Mouse (Mus musculus) gastrocnemius, postnatal 25 days (tissue): ENCODE measurements around the gene Gm10985. TPM values are rescaled to one million over a fixed set of nuclear protein-coding genes. Genes with fewer than 3 reads are reported as not detected.

ENCODE experiments used
- DNase-seq: peaks from one replicate; pipeline ENCODE4 v3.0.0; 2022
- long read RNA-seq, 2 experiments: library from polyadenylated mRNA; stranded (forward); transcript quantifications; one replicate each; pipeline ENCODE4 v2.0.0; 2021
- total RNA-seq, 2 experiments: library from RNA; stranded (reverse); gene quantifications; 1 replicate in 1 of 2; 2 replicates in 1 of 2; pipeline ENCODE4 v1.2.3; 2021

Gm10985 gene
- not detected for total RNA-seq
- long read RNA-seq, experiment 1, result 0 reads
- long read RNA-seq, experiment 2, result 0 reads

DNA sequence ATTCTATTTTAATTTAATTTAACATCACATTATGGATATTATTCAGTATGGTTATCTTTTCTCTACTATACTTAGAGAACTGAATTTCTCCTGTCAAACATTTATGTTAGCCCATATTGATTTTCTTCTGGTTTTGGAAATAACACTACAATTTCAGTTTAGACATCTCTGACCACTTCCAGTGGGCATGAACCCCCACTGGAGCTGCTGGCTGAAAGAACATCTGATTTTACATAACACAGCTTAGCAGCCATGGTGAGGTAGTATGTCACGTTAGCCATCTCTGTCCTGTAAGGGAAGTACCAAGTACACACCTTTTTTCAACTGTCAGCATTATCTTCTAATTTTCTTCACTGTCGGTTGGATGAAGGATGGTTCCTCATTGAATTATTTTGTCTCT is at the start of gene Gm10985:
Gene Gm10985, plus strand, starts transcription at position 301 of the 400 bp plus-strand sequence.
- no peak for DNase-seq

DNA sequence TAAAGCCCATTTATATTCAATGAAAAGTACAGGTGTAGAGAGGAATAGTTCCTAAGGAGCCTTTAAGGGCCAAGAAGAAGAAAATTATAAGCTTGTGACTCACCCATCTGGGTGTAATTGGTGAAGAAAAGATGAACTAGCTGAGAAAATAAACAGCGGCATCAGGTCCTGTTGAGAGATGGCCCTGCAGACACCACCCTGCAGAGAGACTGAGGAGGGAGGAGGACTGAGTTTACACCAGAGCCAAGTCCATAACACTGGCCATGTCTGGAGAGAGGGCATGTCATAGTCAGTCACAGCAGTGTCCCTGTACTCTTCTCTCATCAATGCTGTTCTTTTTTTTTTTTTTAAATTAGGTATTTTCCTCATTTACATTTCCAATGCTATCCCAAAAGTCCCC is 48.0 kb upstream of the Gm10985 start:
- DNase-seq, result no peak

DNA sequence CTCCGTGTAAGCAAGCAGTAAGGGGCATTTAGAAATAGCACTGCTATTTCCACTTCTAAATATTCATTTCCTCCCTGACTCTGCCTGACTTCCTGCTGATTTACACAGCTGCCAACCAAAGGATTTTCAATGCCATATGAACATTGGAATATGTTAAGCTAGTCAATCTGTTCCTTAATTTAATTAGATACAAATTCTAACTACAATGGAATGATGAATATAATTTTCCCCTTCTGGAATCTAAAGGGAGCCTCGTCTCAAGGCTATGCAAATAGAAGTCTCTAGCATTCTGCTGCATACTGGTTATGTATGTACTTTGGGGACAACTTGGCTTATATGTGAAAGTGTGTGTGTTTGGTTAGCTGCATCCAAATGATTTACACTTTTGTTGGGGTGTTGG is 45.2 kb upstream of the Gm10985 start:
- no peak for DNase-seq

DNA sequence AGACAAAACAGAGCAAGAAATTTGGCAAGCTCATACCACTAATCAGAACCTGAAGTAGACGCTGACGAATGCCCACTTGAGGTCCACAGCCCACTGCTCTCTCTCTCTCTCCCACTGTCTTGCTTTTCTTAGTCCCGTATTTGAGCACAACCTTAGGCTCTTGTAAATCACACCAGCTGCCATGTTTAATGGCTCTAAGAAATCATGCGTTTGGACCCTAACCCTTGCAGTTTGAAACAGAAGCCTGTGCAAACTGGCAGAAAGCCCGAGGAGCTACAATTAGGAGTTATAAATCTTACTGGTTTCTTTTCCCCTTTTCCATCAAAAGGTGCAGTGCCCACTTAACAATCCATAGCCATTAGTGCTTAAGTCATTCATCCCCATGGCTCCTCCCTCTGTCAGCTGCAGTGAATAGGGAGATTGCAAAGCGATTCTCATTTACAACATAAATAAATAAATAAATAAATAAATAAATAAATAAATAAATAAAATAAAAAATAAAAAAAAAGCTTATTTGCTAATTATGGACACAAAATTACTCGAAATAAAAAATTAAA is 31.4 kb upstream of the Gm10985 start:
- DNase-seq, result no peak

DNA sequence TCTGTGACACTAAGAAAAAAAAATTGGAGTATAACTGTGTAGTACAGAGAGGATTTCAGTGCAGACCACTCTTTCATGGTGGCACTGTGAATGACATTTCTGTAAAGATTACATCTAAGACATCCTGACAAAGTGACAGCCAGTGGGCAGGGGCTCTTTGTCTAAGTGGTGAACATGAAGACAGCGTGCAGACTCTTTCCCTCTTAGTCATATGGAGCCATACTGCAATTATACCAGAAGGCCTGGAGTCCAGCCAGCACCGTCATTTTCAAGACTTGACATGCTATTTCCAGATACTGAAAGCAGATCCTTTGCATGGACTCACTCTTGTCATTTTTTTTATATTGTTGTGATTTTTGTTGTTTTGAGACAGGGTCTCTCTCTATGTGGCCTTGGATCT is 10.6 kb upstream of the Gm10985 start:
- DNase-seq, result no peak

DNA sequence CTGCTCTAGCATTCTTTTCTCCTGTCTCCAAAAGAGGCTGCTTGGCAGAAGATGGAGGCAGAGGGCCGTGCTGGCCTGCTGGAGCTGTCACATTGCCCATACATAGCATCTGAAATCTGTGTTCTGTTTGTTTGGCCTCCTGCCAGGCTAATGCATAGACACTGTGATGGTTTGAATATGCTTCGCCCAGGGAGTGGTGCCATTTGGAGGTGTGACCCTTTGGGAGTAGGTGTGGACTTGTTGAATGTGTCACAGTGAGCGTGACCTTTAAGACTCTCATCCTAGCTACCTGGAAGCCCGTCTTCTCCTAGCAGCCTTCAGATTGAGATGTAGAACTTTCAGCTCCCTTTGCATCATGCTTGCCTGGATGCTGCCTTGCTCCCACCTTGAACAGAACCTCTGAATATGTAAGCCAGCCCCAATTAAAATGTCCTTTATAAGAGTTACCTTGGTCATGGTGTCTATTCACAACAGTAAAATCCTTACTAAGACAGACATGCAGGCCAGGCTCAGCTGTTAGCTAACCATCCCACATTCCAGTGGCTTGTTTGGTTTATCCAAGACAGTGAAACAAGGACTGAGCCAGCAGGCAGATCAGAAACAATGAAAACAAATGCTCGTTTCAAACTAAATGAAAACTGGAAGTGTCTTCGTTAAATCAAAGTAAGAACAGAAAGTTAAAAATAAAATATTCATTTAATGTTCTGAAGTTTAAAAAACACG is 1.5 kb downstream of the Gm10985 start:
- DNase-seq, result no peak

DNA sequence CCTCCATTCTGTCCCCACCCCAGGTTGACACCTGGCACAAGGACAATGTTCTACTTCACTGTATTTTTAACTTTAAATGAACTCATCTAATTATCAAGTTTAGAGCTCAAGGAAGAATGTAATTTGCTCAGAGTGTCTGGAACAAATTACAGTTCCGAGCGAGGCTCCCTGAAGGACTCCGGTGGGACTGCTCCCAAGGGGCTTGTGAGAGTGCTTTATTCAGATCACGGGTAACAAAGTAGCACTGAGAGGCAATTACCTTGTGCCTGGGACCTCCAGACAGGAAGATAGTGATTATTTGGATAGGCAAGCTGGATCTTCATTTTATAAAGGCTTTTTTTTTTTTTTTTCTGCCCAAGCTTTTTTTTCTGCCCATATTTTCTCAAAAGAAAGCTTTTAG is 2.8 kb downstream of the Gm10985 start:
- no peak for DNase-seq

DNA sequence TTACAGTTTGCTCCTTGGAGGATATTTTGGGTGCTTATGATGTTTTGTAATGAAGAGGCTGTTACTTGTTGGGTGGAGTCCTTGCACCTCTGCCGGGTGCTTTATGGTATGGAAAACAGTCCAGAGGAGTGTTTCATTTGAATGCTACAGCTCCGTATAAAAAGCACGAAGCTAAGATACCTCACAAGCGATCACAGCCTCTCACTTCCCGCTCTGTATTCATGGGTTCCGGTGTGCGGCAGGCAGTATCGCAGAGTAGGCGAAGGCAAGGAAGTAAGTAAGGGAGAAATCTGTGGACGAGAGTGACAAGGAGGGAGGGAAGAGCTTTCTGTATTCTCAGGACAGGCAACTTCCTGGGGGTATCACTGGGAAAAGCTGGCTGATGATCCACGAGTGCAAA is 3.4 kb downstream of the Gm10985 start:
- DNase-seq, result no peak

DNA sequence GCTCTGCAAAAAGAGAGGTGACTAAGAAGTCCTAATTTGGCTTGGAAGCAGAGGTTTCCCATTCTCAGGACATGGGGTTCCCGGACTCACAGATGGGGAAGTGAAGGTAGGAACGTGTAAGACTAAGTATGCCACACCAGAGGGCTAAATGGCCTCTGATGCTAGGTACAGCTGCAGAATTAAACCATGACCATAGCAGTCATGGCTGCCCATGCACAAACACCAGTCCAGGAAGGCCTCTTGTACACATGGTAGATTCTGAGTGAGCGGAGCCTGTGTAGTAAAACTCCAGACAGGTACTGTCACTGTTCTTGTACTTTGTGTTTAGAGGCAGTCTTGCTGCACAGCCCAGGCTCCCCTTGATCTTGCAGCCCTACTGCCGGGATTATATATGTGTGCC is 9.4 kb downstream of the Gm10985 start:
- DNase-seq, result no peak

DNA sequence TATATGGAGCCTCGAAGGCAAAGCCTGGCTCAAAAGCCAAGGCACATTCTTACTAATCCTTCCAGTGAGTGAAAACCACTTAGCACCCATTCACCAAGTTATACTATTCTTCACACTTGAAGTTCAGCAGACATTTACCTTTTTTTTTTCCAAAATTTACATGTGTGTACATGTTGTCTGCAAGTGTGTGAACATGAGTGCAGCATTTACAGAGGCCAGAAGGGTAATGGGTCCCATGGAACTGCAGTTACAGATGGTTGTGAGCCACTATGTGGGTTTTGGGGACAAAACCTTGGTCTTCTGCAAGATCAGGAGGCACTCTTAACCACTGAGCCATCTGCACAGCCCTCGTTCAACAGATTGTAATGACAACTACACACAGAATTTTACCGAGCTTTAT is 9.9 kb downstream of the Gm10985 start:
- DNase-seq, result no peak

DNA sequence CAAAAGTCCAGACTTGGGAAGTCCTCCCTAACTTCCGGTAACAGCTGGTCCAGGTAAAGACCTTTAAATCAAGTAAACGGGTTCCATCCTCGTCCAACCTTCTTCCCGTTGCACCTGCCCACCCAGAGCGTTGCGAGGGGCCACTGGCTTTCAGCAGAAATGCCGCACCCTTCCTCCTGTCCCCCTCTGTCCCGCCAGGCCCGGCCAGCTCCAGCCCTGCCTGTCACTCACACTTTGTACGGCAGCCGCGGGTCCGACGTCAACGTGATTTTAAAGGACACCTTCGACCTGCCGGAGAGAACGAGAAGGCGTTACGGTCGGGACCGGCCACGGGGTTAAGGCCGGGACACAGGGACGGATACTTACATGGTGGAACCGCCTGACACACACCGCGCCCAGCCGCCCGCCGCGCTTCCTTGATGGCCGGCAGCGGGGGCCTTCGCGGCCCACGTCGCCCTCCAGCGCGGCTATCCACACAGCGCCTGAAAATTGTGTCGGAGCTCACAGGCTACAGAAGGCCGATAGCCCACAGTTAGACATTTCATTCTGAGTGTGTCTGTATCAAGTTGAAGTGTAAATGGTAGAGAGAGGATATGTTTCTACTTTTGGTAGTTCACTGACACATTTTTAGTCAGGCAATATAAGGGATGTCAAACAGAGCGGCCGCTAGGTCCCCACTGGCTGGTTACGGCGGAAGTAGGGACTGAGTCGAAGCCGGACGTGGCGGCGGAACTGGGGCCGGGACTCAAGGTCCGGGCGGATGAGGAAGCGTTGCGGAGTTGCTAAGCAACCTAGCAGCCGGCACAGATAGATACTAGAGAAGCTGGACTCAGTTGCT is 18.7 kb downstream of the Gm10985 start, which contains the start of gene Ufm1:
Gene Ufm1, minus strand, starts transcription at position 448 of the 838 bp plus-strand sequence.
- DNase-seq, result peak; percentile 91

DNA sequence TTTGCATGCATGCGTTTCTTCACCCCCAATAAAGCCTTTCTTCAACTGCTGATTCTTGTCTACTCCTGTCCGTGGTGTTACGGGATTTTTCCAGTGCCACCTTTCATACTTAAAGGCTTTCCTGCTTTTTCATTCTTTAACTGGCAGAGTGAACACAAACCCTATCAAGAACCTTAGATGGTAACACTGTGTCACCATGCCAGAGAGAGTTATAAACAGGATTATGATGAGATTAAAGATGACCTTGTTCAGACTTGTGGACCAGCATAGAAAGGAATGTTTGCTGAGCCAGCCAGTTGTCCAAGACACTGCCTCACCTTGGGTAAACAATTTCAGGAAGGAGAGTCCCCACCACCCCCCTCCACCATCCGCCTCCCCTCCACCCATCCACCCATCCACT is 23.3 kb downstream of the Gm10985 start:
- DNase-seq, result no peak

DNA sequence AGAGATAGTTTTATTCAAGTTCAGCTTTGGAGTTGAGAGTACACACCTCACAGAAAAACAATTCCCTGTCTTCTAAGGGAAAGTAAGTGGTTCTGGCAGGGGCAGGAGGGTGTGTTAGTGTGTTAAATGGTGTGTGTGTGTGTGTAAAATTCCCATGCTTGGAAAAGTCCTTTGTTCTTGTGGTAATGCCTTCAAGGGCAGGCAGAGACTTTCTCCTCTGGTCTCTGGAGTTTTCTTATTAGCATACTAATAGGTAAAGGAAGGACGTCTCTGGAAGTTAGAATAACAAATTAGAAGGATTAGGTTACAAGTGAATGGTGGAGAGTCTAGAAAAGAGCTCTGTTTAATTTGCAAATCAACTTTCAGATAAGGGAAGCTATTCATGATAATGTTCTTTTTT is 24.4 kb downstream of the Gm10985 start:
- DNase-seq, result no peak

DNA sequence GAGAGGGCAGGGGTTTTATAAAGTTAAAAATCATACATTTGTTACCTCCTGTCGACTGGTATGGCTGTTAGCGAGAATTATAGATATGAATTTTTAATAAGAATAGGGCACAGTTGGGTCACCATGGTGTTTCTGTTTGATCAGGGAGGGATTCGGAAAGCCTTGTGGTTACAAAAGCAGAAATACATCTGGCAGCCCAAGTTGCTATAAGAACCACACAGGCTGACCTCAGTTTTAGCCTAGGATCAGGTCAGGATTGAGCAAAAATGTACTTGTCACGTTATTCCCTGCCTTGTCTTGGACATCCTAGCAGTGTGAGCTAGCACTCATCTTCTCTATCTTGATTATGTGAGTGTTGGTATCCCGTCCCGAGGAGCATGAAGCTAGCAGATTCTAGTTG is 25.6 kb downstream of the Gm10985 start:
- DNase-seq, result no peak

DNA sequence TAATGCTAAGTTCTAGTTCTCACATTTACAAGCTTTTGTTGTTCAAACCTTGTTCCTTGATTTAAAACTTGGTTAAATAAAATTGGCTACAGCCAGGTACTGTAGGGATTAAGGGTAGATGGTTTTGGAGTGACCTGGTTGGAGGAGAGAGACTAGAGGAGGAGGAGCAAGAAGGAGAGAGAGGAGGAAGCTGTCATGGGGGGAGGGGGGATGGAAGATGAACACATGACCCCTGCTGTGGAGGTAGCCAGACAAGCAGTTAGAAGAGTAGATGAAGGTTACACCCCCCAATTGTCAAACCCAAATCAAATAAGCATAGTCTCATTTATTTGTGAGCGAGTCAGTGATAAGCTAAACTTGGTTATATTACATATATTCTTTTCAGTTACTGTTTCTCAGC is 26.7 kb downstream of the Gm10985 start:
- no peak for DNase-seq

DNA sequence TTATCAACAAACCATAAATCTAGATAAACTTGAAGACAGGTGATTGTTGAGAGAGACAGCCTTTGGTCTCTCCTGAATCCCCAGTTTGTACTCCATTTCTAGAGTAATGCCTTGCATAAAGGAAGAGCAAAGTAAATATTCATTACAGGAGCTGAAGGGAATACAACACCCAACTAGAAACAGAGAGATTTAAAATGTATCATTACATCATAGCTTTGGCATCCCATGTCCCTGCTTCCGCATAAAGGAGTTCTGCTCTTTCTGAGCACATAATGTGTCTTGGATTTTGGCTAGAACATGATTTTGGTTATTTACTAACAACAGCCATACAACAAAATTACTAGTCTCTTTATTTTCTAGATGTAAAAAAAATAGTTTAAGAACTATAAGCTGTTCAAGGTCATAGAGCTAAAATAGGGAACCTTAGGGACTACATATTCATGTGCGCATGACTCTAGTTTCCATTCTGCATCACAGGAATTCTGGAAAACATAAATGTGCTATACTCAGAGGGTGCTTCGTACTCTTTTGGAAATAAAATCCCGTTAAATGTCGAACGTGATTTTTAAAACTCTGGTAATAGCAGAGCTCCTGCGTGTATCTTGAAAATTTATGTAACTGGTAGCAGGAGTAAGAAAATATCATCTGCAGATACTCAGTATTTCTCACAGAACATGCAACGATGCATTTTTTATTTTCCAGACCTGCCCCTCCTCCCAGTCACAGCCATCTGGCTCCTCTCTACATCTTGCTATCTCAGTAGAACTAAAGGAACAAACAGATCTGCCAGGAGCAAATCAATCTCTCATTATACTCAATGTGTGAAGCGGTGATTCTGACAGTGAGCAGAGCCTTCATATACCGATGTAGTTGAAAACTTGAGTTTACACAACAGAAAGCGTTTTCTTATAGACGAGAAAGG is 46.0 kb downstream of the Gm10985 start:
- DNase-seq, result no peak

Other genes with a start within 250 kb of the Gm10985 start
- 1 to 10 TPM; 1.6 to 3.8 TPM for gene Frem2, start 187.7 kb upstream of the Gm10985 start, total RNA-seq
- gene Ufm1, start 18.7 kb downstream of the Gm10985 start, total RNA-seq, result 10 to 100 TPM; 33.7 to 42.6 TPM